Mouse (Mus musculus): Measurements from ENCODE around the gene Tfb2m. TPM values are rescaled to one million over a fixed set of nuclear protein-coding genes. Genes with fewer than 3 reads are reported as not detected.

Gene Tfb2m
- polyA plus RNA-seq, 1 experiment from 2014 or later: 37.9 TPM

DNA sequence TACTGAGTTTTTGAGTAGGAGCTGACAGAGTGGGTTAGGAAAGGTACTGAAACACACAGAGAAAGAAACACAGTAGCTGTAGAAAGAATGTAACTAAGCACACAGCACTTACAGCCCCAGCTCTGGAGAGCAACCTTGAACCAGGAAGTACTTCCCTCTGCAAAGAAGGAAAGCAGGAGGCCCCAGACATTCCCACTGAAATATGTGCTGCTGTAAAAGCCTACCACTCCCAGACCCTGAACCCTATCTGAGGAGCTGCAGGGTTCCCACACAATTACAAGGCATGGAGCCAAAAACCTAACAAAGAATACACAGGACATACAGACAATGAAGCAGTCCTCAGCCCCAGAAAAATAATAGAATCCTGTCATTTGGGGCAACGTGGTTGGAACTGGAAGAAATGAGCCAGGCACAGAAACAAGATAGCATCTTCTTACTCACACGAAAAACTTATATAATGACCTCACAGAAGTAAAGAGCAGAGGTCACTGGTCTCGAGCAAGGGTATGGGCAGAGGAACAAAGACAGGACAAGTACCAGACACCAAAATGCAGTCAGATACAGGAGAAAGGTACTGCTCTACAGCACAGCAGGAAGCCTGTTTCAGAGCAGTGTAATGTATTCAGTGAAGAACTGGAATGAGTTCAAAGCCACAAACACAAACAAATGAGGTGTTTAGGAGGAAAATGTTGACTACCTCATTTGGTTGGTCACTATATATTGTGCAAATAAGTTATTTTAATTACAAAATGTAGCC lies 60.1 kb downstream of the Tfb2m start:
- Histone ChIP-seq H3K4me1 (no peaks in the 10 kb centered on the region), H3K9ac (replicated peaks) (no peak overlapping the region), H3K4me3 (no peak overlapping the region), H3K36me3 (no peaks in the 10 kb centered on the region), H3K9me3 (no peaks in the 10 kb centered on the region), H3K27ac (replicated peaks) (no peak overlapping the region), H3K27me3 (no peaks in the 10 kb centered on the region), H3K4me2 (replicated peaks) (no peak overlapping the region)
- ATAC-seq (replicated peaks): no peak
- 20% methylated on average over 3 of the region's 3 CpGs for WGBS

GRCm38 (mm10) chr1:179480862-179481261 lies 65.2 kb downstream of the Tfb2m start:
- Histone ChIP-seq H3K9ac (replicated peaks) (no peak overlapping the region), H3K4me3 (no peak overlapping the region), H3K36me3 (no peaks in the 10 kb centered on the region), H3K4me2 (replicated peaks) (no peak overlapping the region), H3K27ac (replicated peaks) (no peak overlapping the region), H3K27me3 (no peaks in the 10 kb centered on the region), H3K4me1 (no peaks in the 10 kb centered on the region), H3K9me3 (no peaks in the 10 kb centered on the region)
- 87% methylated on average over 4 of the region's 4 CpGs for WGBS
- ATAC-seq (replicated peaks): no peak

Other genes with a start within 250 kb of the Tfb2m start
- gene Smyd3, start 28.2 kb downstream of the Tfb2m start, polyA plus RNA-seq (2015; fragmentation: Nextera tagmentation; extraction: Ambion mirVana): 23.9 and 25.8 TPM in 2 replicates
- 29.9 and 32.1 TPM in 2 replicates for gene Cnst, start 103 bp upstream of the Tfb2m start, polyA plus RNA-seq (2015; fragmentation: Nextera tagmentation; extraction: Ambion mirVana)
- gene Sccpdh, start 121.9 kb upstream of the Tfb2m start, polyA plus RNA-seq (2015; fragmentation: Nextera tagmentation; extraction: Ambion mirVana): 101 and 116 TPM in 2 replicates
- not detected in 2 replicates for gene Kif28, start 199.0 kb upstream of the Tfb2m start, polyA plus RNA-seq (2015; fragmentation: Nextera tagmentation; extraction: Ambion mirVana)

All from forebrain, embryonic 15.5 days (tissue).